Mouse (Mus musculus) cerebellum, postnatal 25 days (tissue): ENCODE measurements at regions not wholly inside any gene's neighbourhood (a gene's known extent, or its start where the extent isn't known, plus 50 kb on each side); places are given as distances from the start of the nearest gene placed in this dataset.
A peak's percentile ranks its signal among the peaks of the same experiment; 100 is the strongest.
"Not testable (repeated sequence)": the region's sequence is repeated elsewhere in the genome, so short reads cannot be mapped to it uniquely, and the experiment has no call there.

ENCODE experiments used
- DNase-seq, 2 experiments: peaks; one replicate each; pipeline ENCODE4 v3.0.0; 2021; ENCODE audit warnings: mixed read lengths in 2 of 2

DNA sequence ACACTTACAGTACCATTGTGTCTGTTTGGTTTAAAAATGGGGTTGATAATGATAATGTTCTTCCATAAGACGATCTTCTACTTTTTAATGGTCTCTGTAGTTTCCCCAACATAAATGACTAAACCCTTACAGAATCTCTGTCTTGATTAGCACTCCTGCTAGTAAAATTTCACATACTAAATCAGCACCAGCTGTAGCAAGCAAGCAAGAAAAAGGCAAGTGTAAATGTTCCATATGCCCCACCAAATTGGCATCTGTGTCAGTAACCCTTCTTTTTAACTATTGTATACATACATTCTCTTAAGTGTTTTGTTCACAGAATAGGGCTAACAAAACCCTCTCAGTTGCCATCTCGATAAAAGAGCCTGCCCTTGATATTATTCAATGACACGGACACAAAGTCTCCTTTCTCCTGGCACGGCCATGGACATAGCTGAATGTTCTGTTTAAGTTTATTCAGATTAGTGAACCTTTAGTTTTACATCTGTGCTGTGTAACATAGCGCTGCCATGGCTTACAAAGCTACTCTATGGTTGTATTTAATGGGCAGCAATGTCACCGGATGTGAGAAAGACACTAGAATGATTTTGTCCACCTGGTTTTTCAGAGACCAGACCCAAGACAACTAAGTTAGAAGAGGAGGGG is 414.3 kb downstream of the Gtdc1 start:
- DNase-seq, result no peak

- DNase-seq, result peak; percentile 21 to 57
These were observed 415.1 kb downstream of the Gtdc1 start for GRCm38 (mm10) chr2:44512334-44512733.

- peak; percentile 15 to 43 for DNase-seq
These were observed 418.4 kb downstream of the Gtdc1 start for GRCm38 (mm10) chr2:44509101-44509500.

GRCm38 (mm10) chr2:44504273-44504672 is 423.2 kb downstream of the Gtdc1 start:
- no peak for DNase-seq

DNA sequence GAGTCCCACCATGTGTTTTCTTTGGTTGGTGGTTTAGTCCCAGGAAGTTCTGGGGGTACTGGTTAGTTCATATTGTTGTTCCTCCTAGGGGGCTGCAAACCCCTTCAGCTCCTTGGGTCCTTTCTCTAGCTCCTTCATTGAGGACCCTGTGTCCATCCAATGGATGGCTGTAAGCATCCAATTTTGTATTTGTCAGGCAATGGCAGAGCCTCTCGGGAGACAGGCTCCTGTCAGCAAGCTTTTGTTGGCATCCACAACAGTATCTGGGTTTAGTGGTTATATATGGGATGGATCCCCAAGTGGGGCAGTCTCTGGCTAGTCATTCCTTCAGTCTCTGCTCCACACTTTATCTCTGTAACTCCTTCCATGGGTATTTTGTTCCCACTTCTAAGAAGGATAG is 436.7 kb downstream of the Gtdc1 start:
- not testable (repeated sequence) for DNase-seq

DNA sequence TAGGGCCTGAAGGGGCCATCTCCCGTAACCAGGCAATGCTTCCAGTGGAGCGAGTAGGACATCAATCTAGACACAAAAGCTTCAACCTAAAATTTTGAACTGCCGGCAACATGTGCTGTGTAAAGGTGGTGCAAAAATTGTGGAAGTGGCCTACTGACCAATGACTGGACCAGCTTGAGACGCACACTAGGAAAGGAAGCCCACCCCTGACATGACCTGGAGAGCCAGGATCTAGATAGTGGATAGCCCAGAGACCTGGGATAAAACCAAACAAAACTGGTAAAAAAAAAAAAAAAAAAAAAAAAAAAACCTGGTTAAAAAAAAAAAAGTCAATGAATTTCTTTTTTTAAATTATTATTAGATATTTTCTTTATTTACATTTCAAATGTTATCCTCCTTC is 437.2 kb downstream of the Gtdc1 start:
- no peak for DNase-seq

GRCm38 (mm10) chr2:44485880-44486279 is 441.6 kb downstream of the Gtdc1 start:
- DNase-seq, result no peak

DNA sequence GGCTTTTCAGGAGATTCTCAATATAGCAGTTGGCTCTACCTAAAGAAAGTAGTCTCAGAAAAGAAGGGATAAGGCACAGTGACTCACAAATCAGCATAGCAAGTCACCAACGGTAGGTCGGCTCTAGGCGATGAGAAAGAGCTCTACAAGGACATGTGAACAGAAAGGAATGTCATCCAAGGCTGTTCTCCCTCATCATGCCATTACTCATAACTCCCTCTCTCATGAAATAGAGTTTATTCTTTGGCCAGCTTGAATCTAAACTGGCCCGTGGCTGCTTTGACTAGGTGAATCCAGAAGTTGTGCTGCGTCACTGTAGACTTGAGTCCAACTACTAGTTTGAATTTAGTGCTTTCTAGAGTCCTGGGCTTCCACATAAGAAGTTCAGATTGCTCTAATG is 447.7 kb downstream of the Gtdc1 start:
- no peak for DNase-seq

DNA sequence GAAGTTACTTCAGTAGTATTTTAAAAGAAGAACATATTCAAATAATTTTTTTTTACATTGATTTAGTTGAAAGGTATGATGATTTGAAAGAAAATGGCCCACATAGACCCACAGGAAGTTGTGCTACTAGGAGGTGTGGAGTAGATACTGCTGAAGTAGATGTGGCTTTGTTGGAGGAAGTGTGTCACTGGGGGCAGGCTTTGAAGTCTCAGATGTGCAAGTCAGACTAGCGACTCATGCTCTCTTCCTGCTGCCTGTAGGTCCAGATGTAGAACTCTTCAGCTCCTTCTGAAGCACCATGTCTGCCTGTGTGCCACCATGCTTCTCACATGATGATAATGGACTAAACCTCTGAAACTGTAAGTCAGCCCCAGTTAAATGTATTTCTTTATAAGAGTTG is 452.0 kb downstream of the Gtdc1 start:
- DNase-seq, result no peak

DNA sequence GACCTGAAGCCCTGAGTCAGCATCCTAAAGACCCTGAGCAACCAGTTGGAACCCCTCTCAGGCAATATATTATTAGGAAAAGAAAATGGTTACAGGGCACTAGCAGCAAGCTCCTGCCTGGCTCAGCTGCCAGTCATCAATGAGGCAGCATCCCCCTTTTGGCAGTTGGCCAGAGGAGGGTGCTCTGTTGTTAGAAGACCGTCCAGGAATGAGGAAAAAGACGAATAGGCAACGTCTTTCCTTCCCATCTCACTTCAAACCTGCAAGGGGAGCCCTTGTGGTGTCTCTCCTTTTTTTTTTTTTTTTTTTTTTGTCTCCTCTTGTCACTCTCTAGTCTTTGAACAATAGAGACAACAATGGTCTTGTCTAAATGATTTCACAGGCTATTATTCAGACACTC is 452.8 kb downstream of the Gtdc1 start:
- DNase-seq, result peak in 1 of 2 experiments; percentile 8

GRCm38 (mm10) chr2:44471381-44471780 is 456.1 kb downstream of the Gtdc1 start:
- no peak for DNase-seq

GRCm38 (mm10) chr2:44470953-44471352 is 456.5 kb downstream of the Gtdc1 start:
- no peak for DNase-seq

DNA sequence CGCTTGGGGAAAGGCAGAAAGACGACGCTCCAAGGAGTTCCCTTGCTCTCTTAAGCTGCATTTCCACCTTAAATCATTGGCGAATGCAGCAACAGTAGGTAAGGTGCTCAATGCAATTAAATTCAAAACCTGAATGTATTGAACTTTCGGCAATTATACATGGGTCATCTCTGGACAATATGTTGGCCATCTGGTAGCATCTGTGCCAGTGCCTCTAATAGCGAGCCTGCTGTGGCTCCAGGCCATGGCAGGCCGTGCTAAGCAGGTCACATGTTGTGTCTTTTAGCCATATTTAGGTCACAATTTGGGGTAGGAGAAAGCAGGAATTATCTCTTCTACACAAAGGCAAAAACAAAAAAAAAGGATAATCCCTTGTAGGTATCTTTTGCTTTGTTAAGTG is 462.8 kb downstream of the Gtdc1 start:
- DNase-seq, result peak; percentile 25 to 45

DNA sequence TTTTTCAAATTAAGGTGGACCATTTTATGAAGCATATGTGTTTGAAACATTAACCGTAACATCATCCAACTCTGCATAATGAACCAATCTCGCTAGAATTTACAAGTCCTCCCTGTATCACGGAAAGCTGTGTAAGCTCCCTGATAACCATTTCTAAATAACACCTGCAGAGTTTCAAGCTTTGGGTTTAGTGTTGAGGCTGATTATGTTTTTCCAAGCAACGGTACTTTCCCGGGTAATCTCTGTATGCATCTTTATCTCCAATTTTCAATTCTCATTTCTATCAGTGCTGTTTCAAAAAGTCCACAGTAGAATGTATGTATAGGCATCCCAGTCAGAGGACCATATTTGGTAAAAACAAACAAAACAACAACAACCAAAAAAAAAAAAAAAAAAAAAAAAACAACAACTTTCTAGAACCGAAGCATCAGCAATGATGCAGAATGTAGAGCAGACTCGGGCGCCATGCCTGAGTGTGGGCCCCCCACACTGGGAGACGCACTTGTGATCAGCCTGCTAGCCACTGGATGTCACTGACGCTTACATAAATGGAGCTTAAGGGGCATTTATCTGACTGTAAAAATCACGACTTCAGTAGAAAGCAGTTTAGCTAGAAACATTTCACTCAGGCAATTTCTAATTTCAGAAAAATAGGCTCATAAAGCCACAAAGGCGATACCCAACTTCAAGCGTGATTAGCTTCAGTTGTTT is 464.7 kb downstream of the Gtdc1 start:
- no peak for DNase-seq

DNA sequence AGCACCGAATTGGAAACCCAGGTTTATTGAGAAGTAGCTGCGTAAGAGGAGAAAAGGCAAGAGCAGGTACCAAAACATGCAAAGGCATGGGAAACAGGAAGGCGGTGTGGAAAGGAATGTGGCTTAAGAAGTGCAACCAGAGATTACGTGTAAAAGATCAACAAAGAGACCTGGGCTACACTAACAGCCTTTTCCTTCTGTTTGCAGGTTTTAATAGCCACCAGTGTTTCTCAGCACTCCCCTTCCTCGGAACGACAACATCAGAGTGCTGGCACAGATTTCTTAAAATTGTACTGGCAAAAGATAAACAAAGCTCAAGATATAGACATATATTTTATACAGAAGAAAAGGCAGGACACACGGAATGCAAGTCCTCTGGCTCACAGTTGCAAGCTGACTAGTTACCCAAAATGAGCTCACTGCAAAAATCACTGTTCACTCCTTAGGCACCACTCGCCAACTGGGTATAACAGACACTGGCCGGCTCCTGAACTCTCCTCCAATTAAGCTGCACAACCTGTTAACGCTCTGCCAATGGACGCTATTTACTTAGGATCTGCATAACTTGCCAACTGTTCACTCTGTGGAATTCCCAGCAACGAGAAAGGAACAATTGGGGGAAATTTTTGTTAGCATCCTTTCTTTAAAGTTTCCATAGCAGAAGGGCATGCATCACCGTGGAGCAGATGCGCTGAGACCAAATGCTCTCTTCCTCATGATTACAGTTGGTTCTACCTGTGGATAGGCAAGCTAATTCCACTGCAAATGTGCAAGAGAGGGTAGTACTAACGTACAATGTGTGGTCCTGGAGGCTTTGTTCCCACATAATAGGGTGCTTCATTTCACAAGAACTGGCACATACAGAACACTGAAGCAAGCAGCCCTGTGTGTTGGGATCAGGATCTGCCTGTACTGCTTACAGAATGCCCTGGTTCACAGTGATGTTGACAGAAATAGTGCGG is 465.9 kb downstream of the Gtdc1 start:
- no peak for DNase-seq

GRCm38 (mm10) chr2:44449471-44449870 is 478.0 kb downstream of the Gtdc1 start:
- no peak for DNase-seq
